Mouse (Mus musculus) subcutaneous adipose tissue, adult 2 months (tissue): ENCODE measurements around the gene Pole3. TPM values are rescaled to one million over a fixed set of nuclear protein-coding genes. Genes with fewer than 3 reads are reported as not detected.

Experiments used
- polyA plus RNA-seq: library from polyadenylated mRNA; depleted of rRNA; stranded (reverse); fragments of >200 nt; gene quantifications from 2 replicates; pipeline ENCODE4 v1.2.3, GENCODE M21; 2012; ENCODE audit warnings: low replicate concordance; rRNA removed

Gene Pole3
- 22.1 and 23.5 TPM in 2 replicates for polyA plus RNA-seq

DNA sequence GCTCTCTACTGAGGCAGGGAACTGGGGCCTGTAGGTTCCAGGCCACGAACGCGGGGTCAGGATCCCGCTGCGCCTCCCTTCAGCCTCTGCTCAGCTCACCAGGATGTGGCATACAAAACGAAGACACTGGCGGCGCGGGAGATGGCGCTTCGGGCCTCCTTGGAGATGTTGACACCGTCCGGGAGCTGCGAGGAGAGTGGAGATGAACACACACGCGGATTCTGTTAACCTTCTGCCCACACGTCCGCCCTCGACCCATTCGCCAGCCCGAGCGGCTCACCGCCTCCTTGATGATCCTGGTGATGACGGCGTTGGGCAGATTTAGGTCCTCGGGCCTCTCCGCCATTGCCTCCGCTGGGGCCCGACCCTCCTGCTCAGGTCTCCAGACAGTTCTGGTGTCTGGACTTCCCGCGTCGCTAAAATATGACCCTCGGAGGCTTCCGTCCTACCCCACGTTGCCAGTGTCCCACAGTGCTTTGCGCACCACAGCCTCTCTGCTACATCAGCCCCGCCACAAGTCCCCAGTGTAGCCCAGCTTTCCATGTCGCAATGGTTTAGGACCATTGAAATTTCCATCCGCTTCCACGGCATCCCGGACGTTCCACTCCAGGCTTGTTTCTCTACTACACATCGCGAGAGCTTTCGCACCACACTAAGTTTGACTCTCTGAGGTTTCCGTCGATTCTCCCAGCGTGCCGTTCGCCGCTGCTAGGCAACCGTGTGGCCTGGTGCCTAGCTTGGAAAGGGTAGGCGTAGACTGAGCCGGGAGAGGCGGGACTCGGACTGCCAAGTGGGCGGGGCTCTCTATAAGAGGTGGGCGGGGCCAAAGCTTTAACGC is at the start of gene Pole3, which contains the start of gene 4933430I17Rik:
Pole3 (minus strand) TSS at position 418 of the 838 bp plus-strand sequence.
4933430I17Rik (plus strand) TSS at position 719 of the 838 bp plus-strand sequence.

DNA sequence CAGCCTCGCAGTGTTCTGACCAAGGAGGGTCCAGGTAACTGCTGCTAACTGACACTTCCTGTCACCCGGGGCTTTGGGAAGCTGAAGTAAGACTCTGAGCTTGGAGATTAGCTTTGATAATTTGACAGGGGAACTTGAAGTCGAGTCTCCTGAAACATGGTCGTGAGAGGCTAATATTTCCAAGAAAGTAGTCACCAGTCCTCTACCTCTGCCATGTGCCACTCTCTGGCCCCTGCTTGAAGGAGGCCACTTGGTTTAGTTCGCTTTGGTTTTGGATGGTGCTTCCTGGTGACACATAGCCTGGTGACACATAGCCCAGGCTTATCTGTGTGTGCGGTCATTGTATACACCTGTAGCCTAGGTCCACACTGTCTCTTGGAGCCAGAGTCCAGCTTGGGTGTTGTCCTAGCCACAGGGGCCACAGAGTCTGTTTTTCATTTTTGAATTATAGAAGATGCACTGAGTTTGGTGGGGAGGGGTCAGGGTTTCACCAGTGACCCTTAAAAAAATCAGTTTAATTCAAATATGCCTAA is 35.0 kb upstream of the Pole3 start, which contains the start of gene Rgs3:
Rgs3 (plus strand) TSS at position 51 of the 533 bp plus-strand sequence.

DNA sequence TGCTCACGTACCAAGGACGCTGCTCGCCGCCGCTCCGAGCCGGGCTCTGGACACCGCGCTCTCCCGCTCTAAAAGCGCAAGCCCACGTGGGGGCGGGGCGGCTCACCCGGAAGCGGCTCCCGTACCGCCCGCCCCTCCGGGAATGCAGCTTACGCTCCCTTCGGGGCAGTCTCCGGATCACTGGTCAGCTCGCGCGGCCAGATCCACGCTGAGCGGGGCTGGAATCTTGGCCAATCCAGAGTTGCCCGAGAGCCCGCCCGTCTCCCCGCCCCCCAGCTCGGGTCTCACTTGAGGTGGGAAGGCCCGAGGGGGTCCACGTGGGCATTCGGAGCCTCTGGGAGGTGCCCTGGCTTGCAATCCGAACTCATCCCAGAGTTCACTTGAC is 5.0 kb downstream of the Pole3 start, which contains the start of gene Alad:
Alad (minus strand) TSS at position 70 of the 385 bp plus-strand sequence.

DNA sequence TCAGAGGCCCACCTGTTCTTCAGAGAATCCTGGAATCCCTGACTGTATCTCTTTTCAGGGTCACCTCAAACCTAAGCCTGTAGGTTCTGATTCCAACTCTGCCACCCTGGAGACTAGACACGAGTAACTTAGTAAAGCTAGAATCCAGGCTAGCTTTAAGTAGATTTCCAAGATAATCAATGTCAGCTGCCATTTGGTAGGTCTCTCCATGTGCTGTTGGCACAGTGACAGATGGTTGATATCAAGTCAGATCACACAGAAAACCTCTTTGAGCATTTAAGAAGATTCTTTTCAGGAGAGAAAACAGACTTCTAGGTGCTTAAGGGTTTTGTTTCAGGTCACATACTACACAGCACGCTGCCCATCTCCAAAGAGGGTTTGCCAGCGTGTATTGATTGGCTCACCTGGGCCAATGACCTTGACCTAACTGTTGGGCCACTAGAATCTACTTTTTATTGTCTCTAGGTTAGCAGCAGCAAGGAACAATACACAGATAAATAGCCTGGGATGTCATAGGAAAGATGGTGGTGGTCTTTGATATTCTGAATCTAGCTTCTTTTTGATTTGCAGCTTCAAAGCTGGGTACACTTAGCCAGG is 21.4 kb downstream of the Pole3 start, which contains the start of gene Hdhd3:
Hdhd3 (minus strand) TSS at position 94 of the 597 bp plus-strand sequence.

DNA sequence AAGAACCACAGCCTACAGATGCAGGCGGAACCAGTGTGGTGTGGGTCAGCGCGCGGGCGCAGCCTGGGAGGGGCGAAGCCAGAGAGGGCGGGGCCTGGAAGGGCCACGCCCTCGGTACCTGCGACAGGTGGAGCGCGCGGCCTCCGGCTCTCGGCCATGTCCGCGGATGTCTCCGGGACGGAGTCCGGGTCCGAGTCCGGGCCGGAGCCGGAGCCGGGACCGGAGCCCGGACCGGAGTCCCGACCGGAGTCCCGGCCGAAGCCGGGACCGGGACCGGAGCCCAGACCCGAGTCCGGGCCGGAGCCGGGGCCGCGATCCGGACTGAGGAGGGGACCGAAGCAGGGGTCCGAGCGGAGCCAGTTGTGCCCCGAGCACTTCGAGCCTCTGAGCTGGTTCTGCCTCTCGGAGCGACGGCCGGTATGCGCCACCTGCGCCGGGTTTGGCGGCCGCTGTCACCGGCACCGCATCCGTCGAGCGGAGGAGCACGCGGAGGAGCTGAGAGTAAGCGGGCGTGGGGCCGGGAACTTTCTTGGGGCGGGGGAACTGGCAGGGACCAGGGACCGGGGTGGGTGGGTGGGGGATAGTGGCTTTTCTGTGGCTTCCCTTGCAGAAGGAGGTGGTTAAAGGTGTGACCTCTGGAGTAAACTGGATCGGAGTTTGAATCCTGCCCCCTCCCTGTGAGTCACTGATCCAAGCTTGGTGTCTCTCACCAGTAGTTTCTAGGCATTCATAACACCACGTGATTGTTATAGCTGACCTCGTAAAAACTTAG is 44.7 kb downstream of the Pole3 start, which contains the start of gene Bspry:
Bspry (plus strand) TSS at position 117 of the 772 bp plus-strand sequence.

Other genes with a start within 250 kb of the Pole3 start
- 31.5 and 38.2 TPM in 2 replicates for gene Fkbp15, start 164.5 kb downstream of the Pole3 start, polyA plus RNA-seq
- 26.8 and 31.4 TPM in 2 replicates for gene Slc31a1, start 164.3 kb downstream of the Pole3 start, polyA plus RNA-seq
- gene Cdc26, start 116.4 kb downstream of the Pole3 start, polyA plus RNA-seq: 31.6 and 47.6 TPM in 2 replicates
- 9.7 and 17.8 TPM in 2 replicates for gene Prpf4, start 116.3 kb downstream of the Pole3 start, polyA plus RNA-seq
- 0.33 and 4.0 TPM in 2 replicates for gene Rnf183, start 89.8 kb downstream of the Pole3 start, polyA plus RNA-seq
- gene Wdr31, start 54.2 kb downstream of the Pole3 start, polyA plus RNA-seq: 0.49 and 4.7 TPM in 2 replicates
- gene Bspry, start 45.0 kb downstream of the Pole3 start, polyA plus RNA-seq: 0.34 and 45.2 TPM in 2 replicates
- 11.7 and 28.9 TPM in 2 replicates for gene Hdhd3, start 21.6 kb downstream of the Pole3 start, polyA plus RNA-seq
- gene Alad, start 5.2 kb downstream of the Pole3 start, polyA plus RNA-seq: 116 and 202 TPM in 2 replicates
- gene 4933430I17Rik, start 301 bp upstream of the Pole3 start, polyA plus RNA-seq: 0.06 and 0.14 TPM in 2 replicates
- 89.0 and 120 TPM in 2 replicates for gene Rgs3, start 34.8 kb upstream of the Pole3 start, polyA plus RNA-seq